Mouse (Mus musculus) kidney, postnatal 4 days (tissue): ENCODE measurements around the gene Ablim2.

Experiments
- DNase-seq, 2 experiments: peaks; one replicate each; pipeline ENCODE4 v3.0.0; 2021; ENCODE audit warnings: mixed read lengths in 2 of 2

Ablim2 gene

DNA sequence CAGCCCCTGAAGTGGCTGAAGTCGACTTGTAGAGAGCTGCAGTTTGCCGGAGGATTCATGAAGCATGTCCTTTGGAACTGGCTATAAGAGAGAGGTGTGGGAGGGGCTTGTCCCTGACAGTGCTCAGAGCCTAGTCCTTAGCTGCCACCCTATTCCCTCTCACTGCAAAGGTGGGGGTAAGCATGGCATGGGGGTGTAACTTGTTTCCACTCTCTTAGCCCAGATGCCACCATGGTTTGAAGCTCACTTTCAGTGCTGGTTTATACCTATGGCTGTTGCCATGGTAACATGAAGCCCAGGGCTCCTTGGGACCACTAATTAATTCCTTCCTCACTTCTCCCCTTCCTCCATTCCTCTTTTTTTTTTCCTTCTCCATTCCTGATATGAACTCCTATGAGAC is 57.4 kb downstream of the Ablim2 start:
- DNase-seq = no peak

DNA sequence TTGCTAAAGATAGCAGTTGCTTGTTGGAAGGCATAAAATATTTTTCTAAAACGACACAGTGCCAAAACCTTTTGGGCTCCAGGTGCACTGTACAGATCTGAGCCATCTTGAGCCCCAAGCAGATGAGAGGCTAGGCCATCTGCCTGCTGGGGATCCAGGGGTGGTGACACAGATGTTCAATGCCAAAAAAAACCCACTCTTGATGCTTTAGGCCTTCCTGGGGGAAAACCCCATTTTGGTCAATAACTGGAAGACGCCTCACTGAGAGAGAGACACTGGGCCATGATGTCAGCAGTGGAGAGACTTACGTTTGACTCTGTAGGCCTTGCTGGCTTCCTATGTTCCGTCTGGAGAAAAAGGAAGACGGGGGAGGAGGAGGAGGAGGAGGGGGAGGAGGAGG is 59.6 kb downstream of the Ablim2 start:
- no peak for DNase-seq

DNA sequence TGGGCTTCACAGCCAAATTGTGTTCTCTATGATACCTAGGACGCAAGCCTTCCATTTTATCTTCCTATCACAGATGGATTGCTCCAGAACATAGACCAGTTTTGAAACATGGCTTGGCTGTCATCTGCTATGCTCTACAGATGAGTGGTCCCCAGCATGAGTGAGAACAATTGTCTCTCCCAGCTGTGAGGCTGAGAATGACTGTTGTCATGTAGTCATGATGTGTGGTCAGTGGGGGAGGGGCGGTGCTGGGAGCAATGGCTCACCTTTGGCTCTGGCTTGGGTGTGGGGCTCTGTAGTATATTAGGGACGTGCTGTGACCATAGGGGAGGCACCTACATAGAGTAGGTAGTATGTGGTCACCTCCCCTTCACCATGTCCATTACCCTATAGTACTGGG is 60.2 kb downstream of the Ablim2 start:
- DNase-seq = no peak

DNA sequence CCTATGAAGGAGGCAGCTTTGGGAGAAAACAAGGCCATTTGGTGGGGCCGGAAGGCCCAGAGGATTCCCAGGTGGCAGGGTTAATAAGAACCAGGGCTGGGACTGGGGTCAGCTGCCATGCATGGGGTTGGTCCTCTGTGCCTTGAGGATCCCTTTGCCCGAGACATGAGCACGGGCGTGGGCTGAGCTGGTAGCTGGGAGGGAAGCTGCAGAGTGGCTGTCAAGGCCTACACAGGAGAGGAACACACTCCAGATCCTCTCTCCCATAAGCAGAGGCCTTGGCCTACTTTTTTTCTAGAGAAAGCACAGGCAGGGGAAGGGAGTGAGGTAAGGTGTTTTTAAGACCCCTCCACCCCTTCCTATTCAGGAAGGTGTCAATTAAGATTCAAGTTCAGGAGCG is 65.0 kb downstream of the Ablim2 start:
- DNase-seq = no peak

DNA sequence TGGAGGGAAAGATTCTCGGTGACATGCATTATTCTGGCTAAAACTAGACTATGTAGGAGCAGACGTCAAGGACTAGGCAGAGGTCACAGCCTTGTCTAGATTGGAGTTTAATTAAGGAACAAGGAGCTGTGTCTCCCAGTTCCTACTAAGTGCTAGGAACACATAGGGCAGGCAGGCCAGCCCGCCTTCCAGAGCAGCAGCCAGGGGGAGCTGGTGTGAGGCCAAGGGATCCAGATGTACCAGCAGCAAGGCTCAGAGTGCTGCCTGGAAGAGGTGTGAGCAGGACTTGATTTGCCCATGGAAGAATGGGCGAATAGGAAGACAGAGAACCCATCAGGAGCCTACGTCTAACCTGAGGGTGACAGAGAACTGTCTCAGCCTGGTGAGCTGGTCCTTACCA is 68.8 kb downstream of the Ablim2 start:
- DNase-seq = no peak

DNA sequence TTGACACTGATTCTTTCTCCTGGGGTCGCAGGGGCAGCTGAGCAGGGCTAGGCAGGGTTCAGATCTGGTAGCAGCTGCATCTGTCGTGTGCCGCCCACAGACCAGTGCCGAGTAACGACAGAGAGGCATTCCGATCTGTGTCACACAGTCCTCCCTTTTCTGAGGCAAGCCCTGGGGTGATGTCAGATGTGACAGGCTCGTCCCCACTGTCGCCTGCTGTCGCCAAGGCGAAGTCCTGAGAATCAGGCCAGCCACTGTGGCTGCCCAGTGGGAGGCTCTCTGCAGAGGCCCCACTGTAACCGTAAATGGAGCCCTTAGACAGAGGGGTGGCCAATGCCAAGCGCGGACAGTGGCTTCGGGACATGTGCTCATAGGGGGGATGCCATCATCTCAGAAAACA is 69.4 kb downstream of the Ablim2 start:
- no peak for DNase-seq

DNA sequence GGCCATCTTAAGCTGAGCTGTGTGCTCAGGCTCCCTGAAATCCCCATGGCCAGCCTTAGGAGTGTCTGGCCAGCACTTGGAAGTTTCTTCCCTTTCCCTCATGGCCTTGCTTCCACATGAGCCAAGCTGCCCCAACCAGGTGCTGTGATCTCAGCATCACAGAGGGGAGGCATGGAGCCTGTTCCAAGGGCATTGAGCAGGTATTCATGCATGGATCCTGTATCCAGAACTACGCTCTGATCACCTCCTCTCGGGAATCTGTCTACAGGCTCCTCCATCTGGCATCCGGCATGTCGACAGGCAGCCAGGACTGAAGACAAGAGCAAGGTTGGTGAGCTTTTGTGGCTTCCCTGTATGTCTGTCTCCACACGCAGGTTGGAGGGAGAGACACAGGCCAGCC is 70.2 kb downstream of the Ablim2 start:
- DNase-seq = no peak

DNA sequence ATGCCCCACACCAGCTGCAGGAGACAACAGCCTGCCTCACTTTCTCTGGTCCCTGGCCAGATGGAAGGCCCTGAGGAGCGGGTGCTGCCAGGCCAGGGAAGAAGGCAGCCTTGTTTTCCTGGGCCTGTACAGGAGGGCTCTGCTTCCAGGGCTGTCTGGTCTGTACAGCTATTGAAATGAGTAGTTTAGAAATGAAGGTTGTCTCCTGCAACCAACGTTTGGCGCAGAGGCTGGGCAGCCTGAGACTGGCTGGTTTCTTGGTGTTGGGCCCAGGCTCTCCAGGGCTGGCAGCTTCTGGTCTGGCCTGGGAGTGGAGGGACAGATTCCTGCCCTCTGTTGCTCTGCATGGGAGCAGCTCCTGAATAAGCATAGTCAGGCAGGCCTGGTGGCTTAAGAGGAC is 72.4 kb downstream of the Ablim2 start:
- DNase-seq = no peak

DNA sequence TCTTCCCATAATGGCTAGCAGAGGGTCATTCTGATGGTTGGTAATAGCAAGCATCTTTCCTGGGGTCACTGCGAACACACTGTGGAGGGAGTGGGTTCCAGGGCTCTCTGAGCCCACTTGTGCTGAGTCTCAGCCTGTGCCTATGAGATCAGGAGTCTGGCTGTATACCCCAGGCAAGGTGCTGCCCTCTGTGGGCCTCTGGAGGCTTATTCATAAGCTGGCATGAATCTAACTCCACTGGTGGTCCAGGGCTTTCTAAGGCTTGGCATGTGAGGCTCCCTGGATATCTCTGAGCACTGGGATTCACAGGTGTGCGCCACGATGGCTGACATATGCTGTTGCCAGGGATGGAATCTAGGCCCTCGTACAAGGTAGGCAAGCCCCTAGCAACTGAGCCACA is 76.2 kb downstream of the Ablim2 start:
- DNase-seq = no peak

DNA sequence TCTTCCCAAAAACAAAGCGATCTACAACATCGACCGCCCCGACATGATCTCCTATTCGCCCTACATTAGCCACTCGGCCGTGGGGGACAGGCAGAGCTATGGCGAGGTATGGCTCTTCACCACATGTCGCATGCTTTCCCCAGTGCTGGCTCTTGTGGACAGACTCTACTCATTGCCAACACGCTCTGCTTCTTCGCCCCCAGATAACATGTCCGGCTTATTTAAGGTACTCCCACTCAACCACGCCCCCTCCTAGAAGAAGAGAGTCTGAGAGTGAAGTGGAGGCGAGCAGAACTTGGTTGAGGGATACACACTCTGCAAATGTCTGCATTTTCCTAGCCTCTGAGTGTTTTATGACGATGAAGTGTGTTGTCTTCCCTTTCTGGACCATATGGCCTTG is 79.3 kb downstream of the Ablim2 start:
- DNase-seq = no peak

DNA sequence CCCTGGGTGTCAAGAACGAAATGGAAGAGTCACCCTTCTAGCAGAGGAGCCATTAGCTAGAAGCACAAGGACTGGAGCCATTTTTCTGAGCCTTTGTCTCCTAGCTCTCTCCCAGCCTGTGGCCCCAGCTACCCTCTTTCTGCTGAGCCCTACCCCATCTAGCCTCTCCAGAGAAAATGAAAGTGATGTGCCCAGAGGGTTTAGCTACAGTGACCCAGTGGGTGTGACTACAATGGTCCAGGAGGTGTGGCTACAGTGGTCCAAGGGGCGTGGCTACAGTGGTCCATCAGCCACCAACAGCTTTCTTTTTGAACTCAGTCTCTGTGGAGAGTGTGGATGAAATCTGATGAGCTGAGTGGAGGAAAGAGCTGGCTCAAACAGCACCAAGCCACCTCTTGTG is 81.6 kb downstream of the Ablim2 start:
- no peak for DNase-seq

DNA sequence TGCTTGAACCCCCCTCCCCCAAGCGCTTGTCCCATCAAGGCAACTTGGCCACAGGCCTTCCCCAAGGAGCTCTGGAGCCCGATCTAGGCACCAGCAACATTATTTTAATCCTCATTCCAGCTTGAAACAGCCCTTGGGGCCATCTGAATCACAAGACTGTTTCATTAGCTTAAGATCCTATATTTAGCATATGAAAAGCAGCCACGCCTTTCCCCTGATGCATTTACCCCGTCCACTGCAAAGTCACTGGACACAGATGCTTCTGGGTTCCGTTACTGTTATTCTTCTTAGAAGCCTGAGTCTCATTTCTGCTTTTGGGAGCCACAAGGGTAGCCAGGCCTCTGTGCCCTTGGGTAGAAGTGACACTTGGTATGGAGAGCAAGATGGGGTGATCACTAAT is 93.8 kb downstream of the Ablim2 start:
- no peak for DNase-seq

DNA sequence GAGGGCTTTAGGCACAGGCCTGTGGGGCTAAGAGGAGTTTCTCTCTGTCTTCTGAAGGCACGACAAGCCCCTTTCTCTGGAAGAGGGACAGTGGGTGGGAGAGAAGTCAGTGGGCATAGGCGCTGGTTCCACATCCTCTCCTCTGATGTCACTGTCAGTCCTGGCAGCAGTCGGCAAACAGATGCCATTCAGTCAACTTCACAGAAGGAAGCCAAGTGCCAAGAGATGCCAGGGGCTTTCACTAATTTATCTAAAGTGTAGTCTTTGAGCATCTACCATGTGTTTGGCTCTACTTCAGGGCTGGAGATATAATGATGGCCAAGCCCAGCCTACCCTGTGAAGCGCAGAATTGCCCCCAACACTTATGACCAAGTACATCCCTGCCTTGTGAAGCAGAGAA is 95.8 kb downstream of the Ablim2 start:
- no peak for DNase-seq

DNA sequence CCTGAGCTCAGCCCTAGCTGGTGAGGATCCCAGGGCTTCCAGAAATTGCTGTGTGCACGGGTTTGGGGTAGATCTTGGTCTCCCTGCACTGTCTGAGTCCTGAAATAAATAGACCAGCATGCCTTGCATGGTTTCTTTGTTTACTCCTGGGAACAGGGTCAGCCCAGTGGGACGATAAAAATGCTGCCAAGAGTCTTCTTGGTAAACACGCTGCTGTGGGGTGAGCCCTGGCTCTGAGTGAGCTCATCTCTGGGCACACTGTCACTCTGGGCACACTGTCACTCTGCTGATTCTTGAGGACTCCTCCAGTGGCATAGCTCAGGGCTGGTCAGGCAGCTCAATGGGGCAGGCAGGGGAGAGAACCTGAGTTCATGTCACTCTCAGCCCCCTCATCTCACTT is 98.6 kb downstream of the Ablim2 start:
- DNase-seq = no peak

DNA sequence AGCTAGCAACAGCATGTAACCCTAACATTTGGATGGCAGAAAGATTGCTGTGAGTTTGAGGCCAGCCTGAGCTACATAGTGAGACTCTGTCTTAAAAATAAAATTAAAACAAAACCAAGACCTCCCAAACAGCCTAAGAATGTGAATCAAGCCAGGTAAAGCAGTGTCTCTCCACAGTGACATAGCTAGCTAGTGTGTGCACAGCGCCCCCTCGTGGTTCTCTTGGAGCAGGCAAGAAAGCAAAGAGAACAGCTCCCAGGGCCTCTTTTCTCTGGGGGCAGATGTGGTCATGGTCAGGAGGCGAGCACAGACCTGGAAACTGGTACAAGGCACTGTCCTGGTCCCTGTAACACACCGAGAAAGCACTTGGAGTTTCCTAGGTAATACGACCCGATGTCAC is 100.4 kb downstream of the Ablim2 start:
- peak; percentile 86 to 88 for DNase-seq

DNA sequence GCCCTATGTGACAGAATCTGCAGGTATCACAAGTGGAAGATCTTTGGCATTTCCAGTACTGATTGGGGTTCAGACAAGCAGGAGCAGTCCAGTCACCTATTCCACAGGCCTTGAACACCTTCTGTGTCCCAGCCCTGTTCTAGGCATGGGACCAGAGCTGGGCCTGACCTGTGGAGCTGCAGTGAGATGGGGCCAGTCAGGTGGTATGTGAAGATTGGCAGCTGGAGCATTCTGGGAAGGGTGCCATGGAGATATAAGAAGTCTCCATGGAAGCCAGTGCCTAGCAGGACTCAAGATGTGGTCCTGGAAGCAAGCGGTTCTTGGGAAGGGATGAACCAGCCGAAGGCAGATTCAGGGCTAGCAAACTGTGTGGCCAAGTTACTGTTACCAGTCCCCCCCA is 103.8 kb downstream of the Ablim2 start:
- no peak for DNase-seq

DNA sequence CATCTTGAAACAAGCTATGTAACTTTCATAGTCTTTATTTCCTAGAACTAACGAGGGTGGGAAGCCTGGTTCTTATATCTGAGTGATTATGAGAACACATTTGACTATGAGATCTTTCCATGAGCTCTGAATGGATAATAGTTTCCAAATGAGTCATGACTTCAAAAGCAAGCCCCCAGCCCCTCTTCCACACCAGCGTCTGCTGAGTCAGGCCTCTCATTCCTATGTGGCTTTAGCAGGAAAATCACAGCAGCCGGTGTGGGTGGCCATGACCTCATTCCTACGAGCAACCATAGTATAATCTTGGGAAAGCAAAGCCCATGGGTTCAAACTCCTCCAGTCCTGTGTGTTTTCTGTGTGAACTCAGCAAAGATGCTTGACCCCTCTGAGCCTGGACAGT is 112.3 kb downstream of the Ablim2 start:
- no peak for DNase-seq

DNA sequence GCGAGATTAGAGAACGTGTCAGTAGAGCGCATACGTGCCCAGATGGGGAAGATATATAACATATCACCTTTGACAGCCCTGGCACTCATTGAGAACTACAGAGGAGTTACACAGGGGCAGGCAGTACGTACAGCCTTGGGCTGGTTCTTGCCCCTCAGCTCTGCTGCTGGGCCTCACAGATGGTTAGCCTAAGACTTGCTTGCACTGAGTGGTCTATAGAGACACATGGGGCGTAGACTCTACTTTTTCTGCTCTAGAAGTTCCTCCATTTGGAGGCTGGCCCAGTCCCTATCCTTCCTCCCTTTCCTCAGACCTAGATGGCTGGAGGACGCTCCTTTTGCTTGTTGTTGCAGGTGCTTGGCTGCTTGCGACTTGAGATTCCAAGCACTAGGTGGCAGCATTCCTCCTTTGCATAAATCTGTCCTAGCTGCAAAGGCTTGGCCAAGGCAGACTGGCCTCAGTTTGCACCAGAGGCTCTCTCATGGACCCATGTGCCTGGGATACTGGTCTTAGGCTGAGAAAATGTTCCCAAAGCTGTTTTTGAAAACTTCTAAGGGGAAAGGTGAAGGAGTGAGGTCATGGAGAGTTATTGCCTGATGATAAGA is 112.8 kb downstream of the Ablim2 start:
- peak; percentile 80 to 86 for DNase-seq

DNA sequence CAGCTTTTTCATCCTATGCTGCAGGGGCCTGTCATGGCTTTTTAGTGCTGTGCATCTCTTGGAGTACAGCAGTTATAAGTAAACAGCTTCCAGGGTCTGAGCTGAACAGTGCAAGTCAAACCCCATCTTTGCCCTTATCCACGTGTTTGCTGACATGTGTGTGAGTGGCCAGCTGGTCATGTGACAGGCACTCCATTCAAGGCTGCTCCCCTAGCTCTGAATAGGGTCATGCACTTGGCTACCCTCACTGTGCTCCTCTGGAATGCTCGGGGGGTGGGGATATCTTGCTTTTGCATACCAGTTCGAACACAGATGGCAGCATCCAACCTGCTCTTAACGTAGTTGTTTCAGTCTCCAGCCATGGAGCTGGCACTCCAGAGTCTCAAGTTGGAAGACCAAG is 115.7 kb downstream of the Ablim2 start:
- DNase-seq = no peak

DNA sequence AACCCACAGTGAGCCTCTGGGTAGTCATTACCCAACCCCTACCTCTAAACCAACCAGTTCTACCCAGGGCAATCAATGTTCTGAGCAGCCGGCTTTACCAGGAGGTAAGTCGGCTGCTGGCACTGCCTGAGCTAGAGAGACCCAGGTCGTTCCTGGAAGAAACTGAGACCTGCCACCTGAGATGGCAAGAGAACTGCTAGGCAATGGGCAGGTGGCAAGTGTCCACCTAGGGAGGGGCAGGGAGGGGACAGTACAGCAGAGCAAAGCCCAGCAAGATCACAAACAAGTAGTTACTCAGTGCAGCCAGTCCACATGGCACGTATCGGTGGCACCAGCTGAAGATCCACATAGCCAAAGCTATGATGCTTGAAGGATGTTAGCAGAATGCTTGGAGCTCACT is 118.6 kb downstream of the Ablim2 start:
- DNase-seq = no peak

DNA sequence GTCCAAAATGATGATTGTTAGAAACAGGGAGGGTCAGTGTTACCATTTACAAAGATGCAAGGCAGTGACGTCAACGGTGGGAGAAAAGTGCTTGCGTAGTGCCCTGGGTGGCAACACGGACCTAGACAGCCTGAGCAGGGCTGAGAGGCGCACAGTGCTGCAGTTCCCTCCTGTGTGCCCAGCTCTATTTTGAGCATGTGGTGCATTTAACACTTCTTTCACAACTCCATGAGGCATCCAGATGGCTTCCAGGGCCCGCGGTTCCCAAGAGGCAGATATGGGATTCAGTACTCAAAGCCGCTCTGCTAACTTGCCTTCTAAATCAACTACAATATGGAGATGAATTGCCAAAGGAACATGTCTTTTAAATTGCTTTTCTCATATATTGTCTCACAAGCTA is 121.5 kb downstream of the Ablim2 start:
- no peak for DNase-seq

DNA sequence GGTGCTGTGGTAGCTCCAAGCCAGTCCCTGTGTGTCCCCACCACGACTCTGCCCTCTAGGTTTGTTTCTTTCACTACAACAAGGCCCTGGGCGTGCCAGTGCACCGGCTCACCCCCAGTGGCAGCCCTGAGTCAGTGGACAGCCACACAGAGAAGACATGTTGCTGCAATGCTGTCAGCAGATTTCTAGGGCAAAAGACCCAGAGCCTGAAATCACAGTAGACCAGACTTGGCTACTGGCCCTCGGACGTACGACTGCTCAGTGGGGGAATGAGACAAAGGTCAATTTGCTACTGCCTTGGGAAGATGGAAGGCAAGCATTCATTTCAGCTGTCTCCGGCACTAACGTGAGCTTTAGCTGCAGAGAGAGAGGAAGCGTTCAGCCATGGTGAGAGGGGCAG is 124.7 kb downstream of the Ablim2 start:
- DNase-seq = peak; percentile 25 to 60

DNA sequence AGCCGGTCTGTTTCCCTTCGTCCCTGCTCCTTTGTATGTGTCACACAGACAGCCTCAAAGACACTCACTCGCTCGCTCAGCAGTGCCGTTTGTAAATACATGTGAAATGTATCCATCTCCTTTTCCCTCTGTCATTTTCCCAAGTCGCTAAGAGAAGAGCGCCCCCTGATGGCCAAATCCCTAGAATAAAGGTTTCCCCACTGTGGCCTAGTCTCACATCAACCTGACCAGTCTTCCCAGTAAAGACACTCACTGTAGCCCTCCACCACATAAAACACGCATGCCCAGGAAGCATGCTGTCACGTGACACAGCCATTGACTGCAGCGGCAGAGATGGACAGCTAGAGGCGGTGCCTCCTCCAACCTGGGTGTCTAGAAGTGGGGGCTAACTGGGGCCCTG is 126.6 kb downstream of the Ablim2 start:
- DNase-seq = peak; percentile 74

DNA sequence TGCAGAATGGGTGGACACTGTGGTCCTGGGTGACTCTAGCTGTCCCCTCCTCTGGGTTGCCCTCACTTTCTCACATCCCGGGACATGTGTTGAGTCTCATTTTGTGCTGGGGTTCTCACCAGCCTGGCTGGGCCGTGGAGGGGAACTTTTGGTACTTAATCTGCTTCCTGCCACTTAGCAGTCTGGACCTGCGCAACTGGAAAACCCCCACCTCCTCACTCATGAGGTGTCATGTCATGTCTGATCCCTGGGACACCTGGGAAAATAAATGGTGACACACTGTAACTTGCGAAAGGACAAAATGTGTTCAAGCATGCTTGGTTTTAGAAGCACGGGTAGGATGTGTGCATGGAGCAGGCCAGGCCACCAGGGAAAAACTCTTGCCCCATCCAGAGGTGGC is 127.0 kb downstream of the Ablim2 start:
- no peak for DNase-seq

DNA sequence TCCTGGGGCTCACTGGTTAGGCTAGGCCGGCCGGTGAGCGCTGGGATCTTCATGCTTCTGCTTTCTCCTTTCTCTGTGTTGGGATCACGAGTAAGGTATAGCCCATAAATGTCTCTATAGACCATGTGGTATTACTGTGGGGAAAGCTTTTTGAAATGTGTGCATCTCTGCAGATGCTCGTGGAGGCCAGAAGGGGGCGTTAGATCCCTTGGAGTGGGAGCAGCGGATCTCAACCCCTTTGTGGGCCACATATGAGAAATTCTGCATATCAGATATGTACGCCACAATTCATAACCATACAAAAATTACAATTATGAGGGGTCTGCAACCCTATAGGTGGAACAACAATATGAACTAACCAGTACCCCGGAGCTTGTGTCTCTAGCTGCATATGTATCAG is 131.3 kb downstream of the Ablim2 start:
- DNase-seq = peak in 1 of 2 experiments; percentile 45

DNA sequence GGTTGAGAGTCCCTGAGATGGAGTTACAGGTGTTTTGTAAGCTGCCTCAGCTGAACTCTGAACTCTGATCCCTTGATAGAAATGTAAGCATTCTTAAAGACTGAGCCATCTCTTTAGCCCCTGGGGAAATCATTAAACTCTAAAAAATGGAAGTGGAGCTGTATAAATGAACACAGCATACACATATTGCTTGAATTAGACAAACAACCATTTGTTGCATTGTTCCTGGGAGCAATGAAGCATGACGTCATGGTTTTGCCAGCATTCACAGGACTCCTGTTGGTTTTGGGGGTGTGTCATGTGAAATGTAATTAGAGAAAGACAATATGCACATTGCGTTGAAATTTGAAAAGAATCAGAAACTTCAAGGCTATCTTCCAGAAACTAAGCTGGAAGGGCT is 132.0 kb downstream of the Ablim2 start:
- DNase-seq = no peak
